Mouse (Mus musculus): ENCODE results near the gene Grm1.

DNA sequence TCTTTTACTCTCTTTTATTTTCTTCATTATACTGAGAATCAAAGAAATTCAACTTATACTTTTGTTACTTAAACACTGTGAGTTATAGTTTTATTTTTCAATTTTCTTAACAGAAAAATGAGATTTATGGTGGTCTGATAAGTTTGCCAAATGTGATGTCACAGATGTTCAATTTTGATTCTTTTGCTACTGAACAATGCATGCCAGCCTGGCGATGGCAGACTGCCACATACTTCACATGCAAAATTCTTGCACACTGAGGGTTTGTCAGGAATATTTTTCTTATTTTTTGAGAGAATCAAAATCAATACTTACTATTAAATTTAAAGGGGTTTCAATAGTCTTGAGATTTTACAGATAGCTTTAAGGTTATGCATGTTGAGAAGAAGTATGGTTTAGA, 251.0 kb downstream of the Grm1 start:
- TF ChIP-seq GATA1 (IDR thresholded peaks at IDR 0.05; ENCODE audit: borderline replicate concordance, low read length) (no peak), FLI1 (IDR thresholded peaks at IDR 0.05; ENCODE audit: low read length) (no peak)
